Mouse (Mus musculus) spleen, embryonic (tissue): ENCODE data around the gene Zfp936.
"Not testable (repeated sequence)": the region's sequence is repeated elsewhere in the genome, so short reads cannot be mapped to it uniquely, and the experiment has no call there.

ENCODE experiments used
- CTCF ChIA-PET: fragments of 350-600 bp; sonication (Branson Sonifier 250); formaldehyde crosslinking; loops from one replicate; lab custom pipeline; 2022; lab: Charles Lee

Gene Zfp936

GRCm38 (mm10) chr7:43113929-43114328, at the start of gene Zfp936:
TSS of gene Zfp936 (plus strand) at chr7:43114229.
- CTCF ChIA-PET = not testable (repeated sequence)

GRCm38 (mm10) chr7:43077831-43078230, 36.2 kb upstream of the Zfp936 start:
- CTCF ChIA-PET = no interaction called here

DNA sequence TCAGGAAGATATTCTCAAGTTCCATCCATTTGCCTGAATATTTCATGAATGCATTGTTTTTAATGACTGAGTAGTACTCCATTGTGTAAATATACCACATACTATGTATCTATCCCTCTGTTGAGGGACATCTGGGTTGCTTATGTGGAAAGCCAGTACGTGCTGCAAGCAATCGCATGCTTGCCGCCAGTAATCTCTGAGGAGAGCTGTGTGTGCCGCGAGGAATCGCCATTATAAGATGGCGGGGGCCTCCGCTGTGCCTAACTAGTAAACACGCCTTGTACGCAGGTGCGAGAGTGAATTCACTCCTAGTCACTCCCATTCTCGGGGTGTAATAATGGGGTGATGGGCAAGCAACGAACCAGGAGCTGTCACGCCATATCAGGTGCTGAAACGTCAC, 14.7 kb downstream of the Zfp936 start:
- CTCF ChIA-PET = not testable (repeated sequence)

DNA sequence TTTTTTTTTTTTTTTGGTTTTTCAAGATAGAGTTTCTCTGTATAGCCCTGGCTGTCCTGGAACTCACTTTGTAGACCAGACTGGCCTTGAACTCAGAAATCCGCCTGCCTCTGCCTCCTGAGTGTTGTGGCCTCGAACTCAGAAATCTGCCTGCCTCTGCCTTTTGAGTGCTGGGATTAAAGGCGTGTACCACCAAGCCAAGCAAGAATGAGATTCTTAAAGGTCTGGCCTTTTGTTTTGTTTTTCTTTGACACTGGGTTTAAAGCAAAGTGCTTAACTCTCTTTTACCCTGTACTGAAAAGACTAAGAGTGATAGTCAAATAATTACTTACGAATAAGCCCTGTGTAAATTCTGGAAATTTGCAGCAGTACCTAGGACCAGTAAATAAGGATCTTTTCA, 50.1 kb downstream of the Zfp936 start:
- CTCF ChIA-PET = not testable (repeated sequence)

GRCm38 (mm10) chr7:43167101-43167500, 53.1 kb downstream of the Zfp936 start:
- CTCF ChIA-PET = not testable (repeated sequence)

- CTCF ChIA-PET = not testable (repeated sequence)
Measured at GRCm38 (mm10) chr7:43167811-43168210, 53.8 kb downstream of the Zfp936 start.

DNA sequence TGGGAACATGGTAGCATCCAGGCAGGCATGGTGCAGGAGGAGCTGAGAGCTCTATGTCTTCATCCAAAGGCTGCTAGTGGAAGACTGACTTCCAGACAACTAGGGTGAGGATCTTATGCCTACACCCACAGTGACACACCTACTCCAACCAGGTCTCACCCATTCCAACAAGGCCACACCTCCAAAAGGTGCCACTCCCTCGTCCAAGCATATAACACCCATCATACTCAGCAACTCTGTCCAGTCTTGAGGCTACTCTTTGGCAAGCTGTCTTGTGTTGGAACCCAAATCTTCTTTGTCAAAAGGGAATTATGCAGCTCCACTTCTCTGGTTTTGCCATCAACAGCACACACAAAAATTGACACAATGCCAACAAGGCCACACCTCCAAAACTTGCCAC, 54.2 kb downstream of the Zfp936 start:
- CTCF ChIA-PET = not testable (repeated sequence)

DNA sequence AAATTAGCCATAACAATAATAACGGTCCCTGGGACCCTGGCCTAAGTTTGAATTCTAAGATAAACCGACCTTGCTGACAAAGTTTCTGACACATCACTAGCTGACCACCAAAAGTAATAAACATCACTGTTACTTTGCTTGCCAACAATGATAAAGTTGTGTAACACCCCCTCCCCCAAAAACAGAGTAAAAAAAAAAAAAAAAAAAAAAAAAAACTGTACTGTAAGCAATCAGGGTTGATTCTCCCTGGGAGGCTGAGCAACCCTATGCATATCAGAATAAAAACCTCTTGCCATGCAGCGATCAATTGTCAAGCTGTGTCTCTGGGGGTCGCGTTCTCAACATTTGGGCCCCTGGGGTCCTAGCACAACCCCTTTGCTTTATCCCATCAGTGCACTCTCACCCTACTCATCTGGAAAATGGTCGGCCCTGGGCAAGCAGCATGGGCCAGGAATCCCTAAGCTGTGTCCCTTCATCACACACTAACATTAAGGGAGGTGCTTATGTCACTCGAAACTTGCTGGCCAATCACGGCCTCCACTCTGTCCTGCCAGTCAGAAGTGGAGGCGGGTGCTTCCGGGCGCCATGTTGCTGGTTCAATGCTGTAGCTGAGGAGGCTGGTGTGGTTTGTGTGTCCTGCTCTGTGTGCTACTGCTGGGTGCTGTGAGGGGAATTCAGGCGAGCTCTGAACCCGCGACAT, 63.1 kb downstream of the Zfp936 start:
- CTCF ChIA-PET = no interaction called here

- CTCF ChIA-PET = not testable (repeated sequence)
Measured at GRCm38 (mm10) chr7:43213781-43214180, 99.8 kb downstream of the Zfp936 start.
